ENCODE assay signal across 8 mouse cellular contexts in genomic region chr7:49120488-49120864, GRCm38 (mm10).
DNase-seq lines count a peak whose midpoint lies in the region; ATAC-seq lines count a peak whose summit lies in the region.

No protein-coding gene starts in this region.

- no peak overlapping the region for H3K27ac ChIP-seq in heart, embryonic 16.5 days (ENCODE audit: low read length)
- peak overlapping the region; percentile 71 for H3K27ac ChIP-seq in forebrain, embryonic 15.5 days (replicated peaks)
- H3K27ac ChIP-seq in midbrain, embryonic 11.5 days (ENCODE audit: low read depth, low read length), result no peak overlapping the region; the same call in none of the 2 replicates

- H3K9ac ChIP-seq in heart, embryonic 16.5 days (ENCODE audit: low read length), result peak overlapping the region; percentile 33; the same call in 1 of the 2 replicates
- H3K9ac ChIP-seq in forebrain, embryonic 15.5 days (replicated peaks), result peak overlapping the region; percentile 39
- peak overlapping the region; percentile 48 for H3K9ac ChIP-seq in midbrain, embryonic 11.5 days (ENCODE audit: low read length)

- 40% methylated on average over 6 of the region's 6 CpGs for WGBS in heart, embryonic 16.5 days
- WGBS in forebrain, embryonic 15.5 days, result 14% methylated on average over 6 of the region's 6 CpGs
- 16% methylated on average over 6 of the region's 6 CpGs for WGBS in midbrain, embryonic 11.5 days

- H3K4me1 ChIP-seq in heart, embryonic 16.5 days (ENCODE audit: control insufficient read depth, insufficient read depth, low read length), result peaks cover 4% of the 10 kb centered on the region
- peaks cover 24% of the 10 kb centered on the region for H3K4me1 ChIP-seq in forebrain, embryonic 15.5 days
- H3K4me1 ChIP-seq in midbrain, embryonic 11.5 days (ENCODE audit: control insufficient read depth, insufficient read depth, low read length), result peaks cover 25% of the 10 kb centered on the region

- H3K4me3 ChIP-seq in heart, embryonic 16.5 days (ENCODE audit: low read length), result peak overlapping the region; percentile 32
- H3K4me3 ChIP-seq in forebrain, embryonic 15.5 days, result peak overlapping the region; percentile 31
- peak overlapping the region; percentile 20 for H3K4me3 ChIP-seq in midbrain, embryonic 11.5 days (ENCODE audit: low read depth, low read length)

- H3K27me3 ChIP-seq in heart, embryonic 16.5 days (ENCODE audit: control insufficient read depth, insufficient read depth, low read length), result no peaks in the 10 kb centered on the region; the same call in 1 of the 2 replicates
- H3K27me3 ChIP-seq in forebrain, embryonic 15.5 days, result peaks cover 3% of the 10 kb centered on the region; the same call in 1 of the 2 replicates
- peaks cover 15% of the 10 kb centered on the region for H3K27me3 ChIP-seq in midbrain, embryonic 11.5 days (ENCODE audit: control insufficient read depth, insufficient read depth, low read length)

- DNase-seq in heart, adult 8-10 months (ENCODE audit: low spot score), result no peak
- DNase-seq in cerebellum, adult 9-10 months, result peak; percentile 50
- DNase-seq in midbrain, embryonic 11.5 days (ENCODE audit: low spot score, missing footprints), result no peak
- no peak for DNase-seq in ovary, postnatal 36 days (ENCODE audit: low spot score)
- DNase-seq in left cerebral cortex, postnatal 36 days (ENCODE audit: low spot score in 2 of 2), result no peak
- no peak for DNase-seq in left cerebral cortex, adult 9 months (ENCODE audit: low spot score in 2 of 2)

- ATAC-seq in heart, embryonic 16.5 days (replicated peaks; ENCODE audit: extremely low read depth, insufficient read depth, low FRiP score), result no peak
- peak; percentile 30 for ATAC-seq in forebrain, embryonic 15.5 days (replicated peaks)
- peak; percentile 53 for ATAC-seq in midbrain, embryonic 11.5 days (ENCODE audit: low FRiP score)

- no peaks in the 10 kb centered on the region for H3K36me3 ChIP-seq in heart, embryonic 16.5 days (ENCODE audit: control insufficient read depth, insufficient read depth)
- H3K36me3 ChIP-seq in forebrain, embryonic 15.5 days, result no peaks in the 10 kb centered on the region
- H3K36me3 ChIP-seq in midbrain, embryonic 11.5 days (ENCODE audit: control insufficient read depth, insufficient read depth, low read length), result no peaks in the 10 kb centered on the region

- H3K4me2 ChIP-seq in heart, embryonic 16.5 days (ENCODE audit: low read depth, low read length), result peak overlapping the region; percentile 58
- peak overlapping the region; percentile 61 for H3K4me2 ChIP-seq in forebrain, embryonic 15.5 days (replicated peaks)
- peak overlapping the region; percentile 43 for H3K4me2 ChIP-seq in midbrain, embryonic 11.5 days

- no peaks in the 10 kb centered on the region for H3K9me3 ChIP-seq in heart, embryonic 16.5 days (replicated peaks; ENCODE audit: control insufficient read depth, low read length)
- no peaks in the 10 kb centered on the region for H3K9me3 ChIP-seq in forebrain, embryonic 15.5 days
- H3K9me3 ChIP-seq in midbrain, embryonic 11.5 days (ENCODE audit: control insufficient read depth, low read length), result no peaks in the 10 kb centered on the region

- intact Hi-C loops in left cerebral cortex, postnatal 36 days (cut with DNase I), result loop anchor here (1.0 to 10.0 kb wide), 5 partner anchors 53 to 372 kb away; no protein-coding TSS in a partner anchor
